Mouse (Mus musculus) myocyte (in vitro differentiated cells): ENCODE measurements around the gene Gkap1.

ENCODE experiments used
- E2F4 ChIP-seq: IDR thresholded peaks from one replicate; pipeline ENCODE4 v1.6.1; 2011; ENCODE audit warnings: mild to moderate bottlenecking, control low read depth, moderate library complexity; ENCODE audit not compliant: insufficient read depth
- MAX ChIP-seq: IDR thresholded peaks from one replicate; pipeline ENCODE4 v1.6.1; 2011; ENCODE audit warnings: low read depth, mild to moderate bottlenecking, control low read depth
- POLR2A ChIP-seq: IDR thresholded peaks from one replicate; pipeline ENCODE4 v1.6.1; 2011; ENCODE audit warnings: low read depth, mild to moderate bottlenecking, control low read depth, moderate library complexity; ENCODE audit not compliant: insufficient read length
- POLR2AphosphoS2 ChIP-seq: IDR thresholded peaks from one replicate; pipeline ENCODE4 v1.6.1; 2011; ENCODE audit warnings: low read depth, control low read depth; ENCODE audit not compliant: insufficient read length
- USF1 ChIP-seq: IDR thresholded peaks from one replicate; pipeline ENCODE4 v1.6.1; 2011; ENCODE audit warnings: low read depth, mild to moderate bottlenecking, control low read depth, moderate library complexity

- TF ChIP-seq POLR2A (peak; percentile 97), USF1 (no peak), E2F4 (peak; percentile 39), POLR2AphosphoS2 (peak; percentile 97), MAX (no peak)
Observed at GRCm38 (mm10) chr13:58215592-58216341, 59.7 kb downstream of the Gkap1 start, which contains the start of gene Ubqln1.
